Mouse (Mus musculus): ENCODE results near the gene Arhgdib.
"Not testable (repeated sequence)": the region's sequence is repeated elsewhere in the genome, so short reads cannot be mapped to it uniquely, and the experiment has no call there.

The Arhgdib gene

GRCm38 (mm10) chr6:136887854-136888253, 53.8 kb downstream of the Arhgdib start:
- no peak for DNase-seq (ENCODE audit: extremely low spot score)

DNA sequence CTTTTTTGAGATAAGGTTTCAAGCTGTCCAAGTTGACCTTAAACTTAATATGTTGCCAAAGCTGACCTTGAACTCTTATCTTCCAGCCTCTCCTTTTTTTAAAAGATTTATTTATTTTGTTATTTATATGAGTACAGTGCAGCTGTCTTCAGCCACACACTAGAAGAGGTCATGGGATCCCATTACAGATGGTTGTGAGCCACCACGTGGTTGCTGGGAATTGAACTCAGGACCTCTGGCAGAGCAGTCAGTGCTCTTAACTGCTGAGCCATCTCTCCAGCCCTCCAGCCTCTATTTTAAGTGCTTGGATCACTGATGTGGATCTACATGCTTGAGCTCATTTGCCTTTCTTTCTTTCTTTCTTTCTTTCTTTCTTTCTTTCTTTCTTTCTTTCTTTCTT, 56.9 kb downstream of the Arhgdib start:
- DNase-seq (ENCODE audit: extremely low spot score): not testable (repeated sequence)

DNA sequence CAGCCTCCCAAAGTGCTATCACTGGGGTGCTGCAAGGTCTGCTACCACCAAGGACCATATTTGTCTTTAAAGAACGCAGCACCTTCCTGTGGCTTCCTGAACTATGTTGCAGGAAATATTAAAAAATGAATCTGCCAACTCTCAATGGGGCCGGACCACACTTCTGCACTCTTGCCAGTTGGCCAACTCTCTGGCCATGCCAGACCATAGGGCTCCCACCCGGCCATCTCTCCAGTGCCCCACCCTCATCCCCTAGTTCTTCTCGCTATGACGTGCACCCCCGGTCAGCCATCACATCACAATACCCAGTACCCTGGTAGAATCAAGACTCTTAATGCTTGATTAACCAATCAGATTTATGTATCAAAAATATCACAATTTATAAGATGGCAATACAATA, 57.7 kb downstream of the Arhgdib start:
- no peak for DNase-seq (ENCODE audit: extremely low spot score)

- no peak for DNase-seq (ENCODE audit: extremely low spot score)
Observed at GRCm38 (mm10) chr6:136883431-136883915, 58.2 kb downstream of the Arhgdib start.

GRCm38 (mm10) chr6:136881678-136882077, 60.0 kb downstream of the Arhgdib start:
- no peak for DNase-seq (ENCODE audit: extremely low spot score)

DNA sequence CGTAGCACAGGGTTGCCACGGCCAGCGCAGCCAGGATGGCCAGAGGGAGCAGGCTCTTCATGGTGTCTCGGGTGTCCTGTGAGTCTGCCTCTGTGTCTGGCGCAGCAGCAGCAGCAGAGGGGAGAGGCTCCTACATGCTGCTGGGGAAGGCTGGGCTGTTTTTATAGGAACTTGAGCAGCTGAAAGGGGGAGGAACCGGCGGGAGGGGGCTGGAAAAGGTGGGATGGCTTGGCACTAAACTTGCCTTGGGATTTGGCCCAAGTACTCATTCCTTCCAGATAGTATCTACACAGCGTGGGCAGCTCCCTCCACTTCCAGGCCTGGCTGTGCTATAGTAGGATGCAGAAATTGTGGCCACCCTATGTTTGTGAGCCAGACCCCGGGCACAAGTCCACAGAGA, 66.0 kb downstream of the Arhgdib start, which contains the start of gene Mgp:
Gene Mgp, minus strand, starts transcription at position 154 of the 400 bp plus-strand sequence.
- peak; percentile 22 for DNase-seq (ENCODE audit: extremely low spot score)

DNA sequence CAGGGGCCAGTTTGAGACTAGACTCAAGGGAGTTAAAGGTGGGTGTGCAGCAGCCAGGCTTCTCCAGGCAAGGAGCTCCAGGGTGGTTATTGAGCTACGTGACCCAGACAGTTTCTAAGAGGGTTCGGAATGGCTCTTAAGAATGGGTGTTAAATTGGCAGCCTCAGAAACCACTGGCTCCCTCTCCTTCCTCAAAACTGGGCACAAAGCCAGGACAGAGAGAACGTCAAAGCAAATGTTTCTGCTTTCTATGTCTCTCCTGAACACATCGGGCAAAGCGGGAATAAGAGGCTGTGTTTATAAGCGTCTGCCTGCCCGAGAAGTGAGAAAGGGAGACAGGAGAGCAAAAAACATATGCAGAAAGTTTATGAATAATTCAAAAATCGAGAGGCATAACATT, 67.1 kb downstream of the Arhgdib start:
- no peak for DNase-seq (ENCODE audit: extremely low spot score)
